Mouse (Mus musculus) retina, embryonic 14.5 days (tissue): ENCODE data around the gene Necab2.

Experiments used
- DNase-seq: peaks from one replicate; pipeline ENCODE4 v3.0.0-alpha.2; 2015; ENCODE audit warnings: low spot score

Necab2 gene

GRCm38 (mm10) chr8:119520102-119520501 is 73.6 kb downstream of the Necab2 start:
- peak; percentile 65 for DNase-seq
